Mouse (Mus musculus) megakaryocyte, embryonic 14.5 days (primary cell): ENCODE measurements around the gene S100a16.

Source experiments
- FLI1 ChIP-seq: IDR thresholded peaks from 2 replicates; pipeline ENCODE4 v1.6.1; 2012; ENCODE audit warnings: low read length, inconsistent platforms, mixed read lengths
- GATA1 ChIP-seq: IDR thresholded peaks from 3 replicates; pipeline ENCODE4 v1.6.1; 2012; ENCODE audit warnings: mixed read lengths, low read length, inconsistent platforms, borderline replicate concordance

GRCm38 (mm10) chr3:90490696-90491256 lies 46.3 kb upstream of the S100a16 start, which contains the start of gene Snapin:
- TF ChIP-seq GATA1 (no peak), FLI1 (no peak)
